Mouse (Mus musculus): Measurements from ENCODE around the gene 6030458C11Rik.
A peak's percentile ranks its signal among the peaks of the same experiment; 100 is the strongest.

The 6030458C11Rik gene

GRCm38 (mm10) chr15:12822416-12823395, 1.7 kb downstream of the 6030458C11Rik start:
- DNase-seq (ENCODE audit: low read depth) = no peak

GRCm38 (mm10) chr15:12817592-12817991, 6.9 kb downstream of the 6030458C11Rik start:
- DNase-seq (ENCODE audit: low read depth) = no peak

GRCm38 (mm10) chr15:12812646-12813045, 11.8 kb downstream of the 6030458C11Rik start:
- DNase-seq (ENCODE audit: low read depth) = no peak

GRCm38 (mm10) chr15:12809305-12809704, 15.1 kb downstream of the 6030458C11Rik start:
- DNase-seq (ENCODE audit: low read depth) = no peak

GRCm38 (mm10) chr15:12807088-12807487, 17.4 kb downstream of the 6030458C11Rik start:
- no peak for DNase-seq (ENCODE audit: low read depth)

GRCm38 (mm10) chr15:12805071-12805470, 19.4 kb downstream of the 6030458C11Rik start:
- DNase-seq (ENCODE audit: low read depth) = no peak

- DNase-seq (ENCODE audit: low read depth) = peak; percentile 46
These were observed 23.3 kb downstream of the 6030458C11Rik start for GRCm38 (mm10) chr15:12801142-12801506.

- peak; percentile 67 for DNase-seq (ENCODE audit: low read depth)
These were observed 23.9 kb downstream of the 6030458C11Rik start for GRCm38 (mm10) chr15:12800405-12801141.

GRCm38 (mm10) chr15:12798043-12798442, 26.4 kb downstream of the 6030458C11Rik start:
- no peak for DNase-seq (ENCODE audit: low read depth)

- DNase-seq (ENCODE audit: low read depth) = no peak
These were observed 28.5 kb downstream of the 6030458C11Rik start for GRCm38 (mm10) chr15:12795909-12796470.

- DNase-seq (ENCODE audit: low read depth) = peak; percentile 92
These were observed 29.0 kb downstream of the 6030458C11Rik start for GRCm38 (mm10) chr15:12795457-12795894.

- no peak for DNase-seq (ENCODE audit: low read depth)
These were observed 30.1 kb downstream of the 6030458C11Rik start for GRCm38 (mm10) chr15:12794311-12794710.

GRCm38 (mm10) chr15:12789406-12789867, 35.0 kb downstream of the 6030458C11Rik start:
- DNase-seq (ENCODE audit: low read depth) = no peak

- DNase-seq (ENCODE audit: low read depth) = no peak
These were observed 35.9 kb downstream of the 6030458C11Rik start for GRCm38 (mm10) chr15:12788536-12788935.

GRCm38 (mm10) chr15:12781729-12782326, 42.6 kb downstream of the 6030458C11Rik start:
- no peak for DNase-seq (ENCODE audit: low read depth)

- no peak for DNase-seq (ENCODE audit: low read depth)
These were observed 43.2 kb downstream of the 6030458C11Rik start for GRCm38 (mm10) chr15:12781296-12781695.

- DNase-seq (ENCODE audit: low read depth) = no peak
These were observed 50.2 kb downstream of the 6030458C11Rik start for GRCm38 (mm10) chr15:12774149-12774753.

- no peak for DNase-seq (ENCODE audit: low read depth)
These were observed 53.5 kb downstream of the 6030458C11Rik start for GRCm38 (mm10) chr15:12770958-12771357.

- DNase-seq (ENCODE audit: low read depth) = no peak
These were observed 57.6 kb downstream of the 6030458C11Rik start for GRCm38 (mm10) chr15:12766848-12767247.

GRCm38 (mm10) chr15:12763147-12763546, 61.3 kb downstream of the 6030458C11Rik start:
- DNase-seq (ENCODE audit: low read depth) = no peak

GRCm38 (mm10) chr15:12762258-12762913, 62.1 kb downstream of the 6030458C11Rik start:
- no peak for DNase-seq (ENCODE audit: low read depth)
